Mouse (Mus musculus): ENCODE data around the gene Iqcf1. TPM values are rescaled to one million over a fixed set of nuclear protein-coding genes. Genes with fewer than 3 reads are reported as not detected.

Gene Iqcf1
- total and polyA plus RNA-seq, 3 experiments, result not detected

- no peak for TF ChIP-seq UBTF (IDR thresholded peaks at IDR 0.05; ENCODE audit: low read depth, low read length)
- TF ChIP-seq ZNF384 (IDR thresholded peaks at IDR 0.05; ENCODE audit: low read depth, low read length), result no peak
- TF ChIP-seq USF2 (conservative IDR thresholded peaks at IDR 0.05; ENCODE audit: low read depth, low read length), result no peak
- H3K9me3 ChIP-seq (replicated peaks; ENCODE audit: low read length), result no peaks in the 10 kb centered on the region
- H3K4me1 ChIP-seq (ENCODE audit: control insufficient read depth in 1 of 2, insufficient read depth in 2 of 2), result peaks cover 27 to 64% of the 10 kb centered on the region in 2 experiments
- no peaks in the 10 kb centered on the region for H3K27me3 ChIP-seq (replicated peaks)
- H3K4me2 ChIP-seq (ENCODE audit: insufficient read depth, low read depth, poor library complexity, severe bottlenecking), result no peak overlapping the region
- in situ Hi-C loops (cut with MboI; ENCODE audit: low pct_ligation_motif_present, low pct_unique_long_range_greater_than_20kb, low sequenced_read_pairs) (no loop called here), dilution Hi-C loops (cut with MboI; ENCODE audit: extremely low pct_ligation_motif_present, extremely low pct_unique_long_range_greater_than_20kb, low sequenced_read_pairs) (no loop called here)
- peaks cover 0 to 33% of the 10 kb centered on the region in 2 experiments for H3K36me3 ChIP-seq (replicated peaks in 1 of 2; ENCODE audit: control insufficient read depth in 1 of 2, insufficient read depth in 1 of 2, low read length in 1 of 2)
- no peak for DNase-seq (ENCODE audit: extremely low read depth)
- no peak overlapping the region for H3K27ac ChIP-seq (ENCODE audit: insufficient read depth, low read depth)
- no peak overlapping the region for H3K4me3 ChIP-seq (replicated peaks in 1 of 3; ENCODE audit: low read depth in 2 of 3, low read length in 2 of 3, poor library complexity in 1 of 3)
- no peak overlapping the region for H3K9ac ChIP-seq (ENCODE audit: insufficient read depth, low read depth)
- no peaks in the 10 kb centered on the region for H3K79me2 ChIP-seq (replicated peaks; ENCODE audit: control insufficient read depth, extremely low read depth, insufficient read depth, poor library complexity, severe bottlenecking)
Observed at GRCm38 (mm10) chr9:106451899-106452298, 47.9 kb upstream of the Iqcf1 start.

- Histone ChIP-seq H3K27ac (ENCODE audit: insufficient read depth, low read depth) (no peak overlapping the region), H3K4me3 (replicated peaks in 1 of 3; ENCODE audit: low read depth in 2 of 3, low read length in 2 of 3, poor library complexity in 1 of 3) (peak overlapping the region in 1 of 3 experiments; percentile 71), H3K9ac (ENCODE audit: insufficient read depth, low read depth) (no peak overlapping the region), H3K79me2 (replicated peaks; ENCODE audit: control insufficient read depth, extremely low read depth, insufficient read depth, poor library complexity, severe bottlenecking) (no peaks in the 10 kb centered on the region), H3K4me1 (ENCODE audit: control insufficient read depth in 1 of 2, insufficient read depth in 2 of 2) (peaks cover 29 to 67% of the 10 kb centered on the region in 2 experiments), H3K9me3 (replicated peaks; ENCODE audit: low read length) (no peaks in the 10 kb centered on the region), H3K4me2 (ENCODE audit: insufficient read depth, low read depth, poor library complexity, severe bottlenecking) (no peak overlapping the region), H3K36me3 (replicated peaks in 1 of 2; ENCODE audit: control insufficient read depth in 1 of 2, insufficient read depth in 1 of 2, low read length in 1 of 2) (peaks cover 0 to 38% of the 10 kb centered on the region in 2 experiments), H3K27me3 (replicated peaks) (no peaks in the 10 kb centered on the region)
- no peak for DNase-seq (ENCODE audit: extremely low read depth)
- dilution Hi-C loops (cut with MboI; ENCODE audit: extremely low pct_ligation_motif_present, extremely low pct_unique_long_range_greater_than_20kb, low sequenced_read_pairs), result no loop called here
- in situ Hi-C loops (cut with MboI; ENCODE audit: low pct_ligation_motif_present, low pct_unique_long_range_greater_than_20kb, low sequenced_read_pairs), result no loop called here
- no peak for TF ChIP-seq MAFK (IDR thresholded peaks at IDR 0.05; ENCODE audit: insufficient replicate concordance, low read length)
- no peak for TF ChIP-seq KAT2A (IDR thresholded peaks at IDR 0.05; ENCODE audit: insufficient replicate concordance, low read length)
- TF ChIP-seq POLR2AphosphoS2 (IDR thresholded peaks at IDR 0.05; ENCODE audit: low read depth, low read length), result no peak
- no peak for TF ChIP-seq CHD1 (IDR thresholded peaks at IDR 0.05; ENCODE audit: low read depth, low read length)
- TF ChIP-seq POLR2A (IDR thresholded peaks at IDR 0.05; ENCODE audit: low read depth, low read length), result no peak
- no peak for TF ChIP-seq ZKSCAN1 (IDR thresholded peaks at IDR 0.05; ENCODE audit: borderline replicate concordance, low read depth, low read length)
- TF ChIP-seq CHD2 (IDR thresholded peaks at IDR 0.05; ENCODE audit: low read length), result no peak
- no peak for TF ChIP-seq CTCF (conservative IDR thresholded peaks at IDR 0.05 in 1 of 2, IDR thresholded peaks at IDR 0.05 in 1 of 2; ENCODE audit: low read depth in 2 of 2, low read length in 2 of 2)
- TF ChIP-seq TCF12 (IDR thresholded peaks at IDR 0.05; ENCODE audit: low read depth, low read length), result no peak
- no peak for TF ChIP-seq USF1 (IDR thresholded peaks at IDR 0.05; ENCODE audit: low read depth, low read length)
- TF ChIP-seq NELFE (IDR thresholded peaks at IDR 0.05; ENCODE audit: low read depth, low read length), result no peak
- TF ChIP-seq RAD21 (IDR thresholded peaks at IDR 0.05; ENCODE audit: low read depth, low read length), result no peak
Observed at GRCm38 (mm10) chr9:106452351-106452750, 47.4 kb upstream of the Iqcf1 start.

- Histone ChIP-seq H3K36me3 (replicated peaks in 1 of 2; ENCODE audit: control insufficient read depth in 1 of 2, insufficient read depth in 1 of 2, low read length in 1 of 2) (peaks cover 0 to 40% of the 10 kb centered on the region in 2 experiments), H3K27ac (ENCODE audit: insufficient read depth, low read depth) (no peak overlapping the region), H3K4me3 (replicated peaks in 1 of 3; ENCODE audit: low read depth in 2 of 3, low read length in 2 of 3, poor library complexity in 1 of 3) (peak overlapping the region; percentile 69 to 71 (median 71)), H3K79me2 (replicated peaks; ENCODE audit: control insufficient read depth, extremely low read depth, insufficient read depth, poor library complexity, severe bottlenecking) (no peaks in the 10 kb centered on the region), H3K27me3 (replicated peaks) (no peaks in the 10 kb centered on the region), H3K9ac (ENCODE audit: insufficient read depth, low read depth) (peak overlapping the region; percentile 45), H3K4me1 (ENCODE audit: control insufficient read depth in 1 of 2, insufficient read depth in 2 of 2) (peaks cover 29 to 69% of the 10 kb centered on the region in 2 experiments), H3K9me3 (replicated peaks; ENCODE audit: low read length) (no peaks in the 10 kb centered on the region), H3K4me2 (ENCODE audit: insufficient read depth, low read depth, poor library complexity, severe bottlenecking) (peak overlapping the region; percentile 85)
- dilution Hi-C loops (cut with MboI; ENCODE audit: extremely low pct_ligation_motif_present, extremely low pct_unique_long_range_greater_than_20kb, low sequenced_read_pairs), result no loop called here
- TF ChIP-seq CHD2 (IDR thresholded peaks at IDR 0.05; ENCODE audit: low read length) (peak; percentile 95), MXI1 (IDR thresholded peaks at IDR 0.05; ENCODE audit: low read depth, low read length) (no peak), BHLHE40 (IDR thresholded peaks at IDR 0.05; ENCODE audit: low read depth, low read length) (no peak), ZMIZ1 (IDR thresholded peaks at IDR 0.05; ENCODE audit: low read depth, low read length) (no peak), NRF1 (IDR thresholded peaks at IDR 0.05; ENCODE audit: low read depth, low read length) (0 out of 2 replicates have a peak, but pooled peaks have one; percentile 1), KAT2A (IDR thresholded peaks at IDR 0.05; ENCODE audit: insufficient replicate concordance, low read length) (0 out of 2 replicates have a peak, but pooled peaks have one; percentile 35)
- in situ Hi-C loops (cut with MboI; ENCODE audit: low pct_ligation_motif_present, low pct_unique_long_range_greater_than_20kb, low sequenced_read_pairs), result no loop called here
- no peak for DNase-seq (ENCODE audit: extremely low read depth)
Observed at GRCm38 (mm10) chr9:106452821-106453220, 46.9 kb upstream of the Iqcf1 start.
